Mouse (Mus musculus) thymus, adult 2 months (tissue): ENCODE data around the gene Gm5148. TPM values are rescaled to one million over a fixed set of nuclear protein-coding genes. Genes with fewer than 3 reads are reported as not detected.

Experiments
- DNase-seq: peaks from one replicate; pipeline ENCODE4 v3.0.0; 2021
- H3K27ac ChIP-seq: fragments of 200-500 bp; 2 replicates; pipeline ENCODE4 v1.5.1; 2012; ENCODE audit warnings: low read length, control low read depth; ENCODE audit not compliant: control insufficient read depth, insufficient read depth
- H3K27me3 ChIP-seq: fragments of 200-500 bp; 2 replicates; pipeline ENCODE4 v1.6.1; 2012; ENCODE audit warnings: mild to moderate bottlenecking, low read length, moderate library complexity, mixed read lengths; ENCODE audit not compliant: control insufficient read depth, insufficient read depth
- H3K36me3 ChIP-seq: fragments of 200-500 bp; 2 replicates; pipeline ENCODE4 v1.6.1; 2012; ENCODE audit warnings: mild to moderate bottlenecking, low read length, moderate library complexity; ENCODE audit not compliant: control insufficient read depth, insufficient read depth
- H3K4me1 ChIP-seq: fragments of 200-500 bp; replicated peaks from 2 replicates; pipeline ENCODE4 v1.6.1; 2012; ENCODE audit warnings: low read length; ENCODE audit not compliant: control insufficient read depth, insufficient read depth
- H3K4me3 ChIP-seq: fragments of 200-500 bp; 2 replicates; pipeline ENCODE4 v1.5.1; 2012; ENCODE audit warnings: mild to moderate bottlenecking, low read length, control low read depth, moderate library complexity; ENCODE audit not compliant: control insufficient read depth, insufficient read depth
- CTCF ChIP-seq: fragments of 200-500 bp; IDR thresholded peaks from 2 replicates; pipeline ENCODE4 v1.5.1; 2012; ENCODE audit warnings: mild to moderate bottlenecking, control low read depth, low read length, moderate library complexity, borderline replicate concordance; ENCODE audit not compliant: control insufficient read depth, poor library complexity, insufficient read depth; ENCODE audit errors: extremely low read depth
- POLR2A ChIP-seq: fragments of 200-500 bp; IDR thresholded peaks from 2 replicates; pipeline ENCODE4 v1.6.1; 2012; ENCODE audit warnings: mild to moderate bottlenecking, low read length, control low read depth, moderate library complexity; ENCODE audit not compliant: control insufficient read depth, poor library complexity, insufficient read depth; ENCODE audit errors: extremely low read depth
- WGBS: fragments of 180-500 bp; shearing (Covaris S2); methylation state at CpG from one replicate; pipeline ENCODE4 v1.1.7; 2018; 5-methylcytosine and 5-hydroxymethylcytosine counted together
- polyA plus RNA-seq: library from polyadenylated mRNA; depleted of rRNA; stranded (reverse); fragments of >200 nt; gene quantifications from 2 replicates; pipeline ENCODE4 v1.2.3, GENCODE M21; 2012

Gm5148 gene
- polyA plus RNA-seq, 1 experiment = 1.5 TPM

GRCm38 (mm10) chr3:37716992-37717391, 7.3 kb downstream of the Gm5148 start:
- TF ChIP-seq POLR2A (no peak), CTCF (no peak)
- H3K36me3 ChIP-seq = no peaks in the 10 kb centered on the region
- H3K4me1 ChIP-seq = peaks cover 5% of the 10 kb centered on the region; the same call in 1 of the 2 replicates
- WGBS = 95% methylated on average over 2 of the region's 2 CpGs
- H3K4me3 ChIP-seq = no peak overlapping the region
- no peak for DNase-seq
- H3K27me3 ChIP-seq = no peaks in the 10 kb centered on the region
- no peak overlapping the region for H3K27ac ChIP-seq

DNA sequence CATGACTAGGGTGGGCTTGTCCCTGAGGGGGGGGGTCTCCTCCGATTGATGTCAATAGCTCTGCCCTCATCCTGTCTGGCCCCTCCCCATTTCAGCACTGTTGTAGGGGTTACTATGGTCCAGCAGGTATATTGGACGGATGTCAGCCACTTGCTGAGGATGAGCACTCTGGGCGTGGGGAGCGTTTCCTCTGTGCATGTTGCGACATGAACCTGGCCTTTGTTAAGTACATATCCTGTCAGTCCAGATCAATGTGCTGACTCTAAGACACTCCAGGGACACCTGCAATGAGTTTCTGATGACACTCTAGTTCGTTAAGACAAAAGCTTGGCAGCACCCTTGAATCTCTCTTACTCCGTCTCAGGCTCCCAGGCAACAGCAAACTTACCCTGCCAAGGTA, 8.6 kb downstream of the Gm5148 start:
- no peak overlapping the region for H3K27ac ChIP-seq
- no peak for DNase-seq

GRCm38 (mm10) chr3:37712501-37712900, 11.8 kb downstream of the Gm5148 start:
- Histone ChIP-seq H3K27ac (no peak overlapping the region), H3K4me3 (no peak overlapping the region), H3K4me1 (peaks cover 5% of the 10 kb centered on the region; the same call in 1 of the 2 replicates), H3K36me3 (no peaks in the 10 kb centered on the region), H3K27me3 (no peaks in the 10 kb centered on the region)
- no peak for DNase-seq
- 96% methylated on average over 9 of the region's 9 CpGs for WGBS
- no peak for TF ChIP-seq CTCF
- TF ChIP-seq POLR2A = no peak

More for the DNA sequence above, 8.6 kb downstream of the Gm5148 start:
- no peaks in the 10 kb centered on the region for H3K36me3 ChIP-seq
- TF ChIP-seq POLR2A (no peak), CTCF (no peak)
- H3K4me1 ChIP-seq = peaks cover 5% of the 10 kb centered on the region; the same call in 1 of the 2 replicates
- H3K27me3 ChIP-seq = no peaks in the 10 kb centered on the region
- WGBS = 77% methylated on average over 7 of the region's 7 CpGs
- H3K4me3 ChIP-seq = no peak overlapping the region

- Histone ChIP-seq H3K4me1 (peaks cover 5% of the 10 kb centered on the region; the same call in 1 of the 2 replicates), H3K36me3 (no peaks in the 10 kb centered on the region), H3K27ac (no peak overlapping the region), H3K27me3 (no peaks in the 10 kb centered on the region), H3K4me3 (no peak overlapping the region)
- TF ChIP-seq POLR2A (no peak), CTCF (no peak)
- no peak for DNase-seq
- 46% methylated on average over 4 of the region's 4 CpGs for WGBS
Measured at GRCm38 (mm10) chr3:37711639-37712038, 12.7 kb downstream of the Gm5148 start.

DNA sequence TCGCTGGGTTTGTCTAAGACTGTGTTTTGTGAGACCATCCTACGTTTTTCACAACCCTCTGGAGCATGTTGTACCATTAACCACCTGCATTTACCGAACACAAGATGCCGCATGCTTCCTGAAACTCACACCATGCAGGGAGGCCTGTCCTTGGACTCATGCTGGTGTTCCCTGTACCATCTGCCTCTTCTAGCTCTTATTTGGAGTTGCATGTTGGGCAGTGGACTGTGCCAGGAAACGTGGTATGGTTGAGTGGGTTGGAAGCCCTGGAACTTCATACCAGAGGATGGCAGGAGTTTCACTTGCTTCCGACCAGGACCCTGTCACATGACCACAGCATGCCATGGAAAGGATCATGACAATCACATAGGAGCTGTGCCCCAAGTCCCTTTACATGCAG, 16.5 kb downstream of the Gm5148 start:
- WGBS = 93% methylated on average over 6 of the region's 6 CpGs
- TF ChIP-seq CTCF (no peak), POLR2A (no peak)
- no peaks in the 10 kb centered on the region for H3K4me1 ChIP-seq
- no peak overlapping the region for H3K27ac ChIP-seq
- no peak for DNase-seq
- no peaks in the 10 kb centered on the region for H3K36me3 ChIP-seq
- no peaks in the 10 kb centered on the region for H3K27me3 ChIP-seq
- H3K4me3 ChIP-seq = no peak overlapping the region

DNA sequence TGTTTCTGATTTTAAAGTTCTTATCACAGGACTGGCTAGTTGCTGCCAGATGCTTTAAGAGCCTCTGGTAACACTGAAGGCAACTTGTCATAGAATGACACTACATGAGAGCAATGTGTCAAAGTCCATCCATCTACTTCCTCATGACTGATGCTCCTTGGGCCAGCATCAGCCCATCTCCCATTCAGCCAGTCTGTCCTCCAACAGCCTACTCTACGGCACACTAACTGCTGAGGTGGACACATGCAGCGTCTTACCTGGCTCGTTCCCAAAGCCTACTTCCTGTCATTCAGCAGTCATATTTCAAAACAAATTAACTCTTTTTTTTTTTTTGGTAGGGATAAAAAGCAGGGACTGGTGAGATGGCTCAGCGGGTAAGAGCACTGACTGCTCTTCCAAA, 17.9 kb downstream of the Gm5148 start:
- WGBS = 73% methylated on average over 4 of the region's 4 CpGs
- H3K4me3 ChIP-seq = no peak overlapping the region
- DNase-seq = no peak
- H3K36me3 ChIP-seq = no peaks in the 10 kb centered on the region
- no peaks in the 10 kb centered on the region for H3K4me1 ChIP-seq
- H3K27me3 ChIP-seq = no peaks in the 10 kb centered on the region
- TF ChIP-seq CTCF = no peak
- no peak for TF ChIP-seq POLR2A
- H3K27ac ChIP-seq = no peak overlapping the region

DNA sequence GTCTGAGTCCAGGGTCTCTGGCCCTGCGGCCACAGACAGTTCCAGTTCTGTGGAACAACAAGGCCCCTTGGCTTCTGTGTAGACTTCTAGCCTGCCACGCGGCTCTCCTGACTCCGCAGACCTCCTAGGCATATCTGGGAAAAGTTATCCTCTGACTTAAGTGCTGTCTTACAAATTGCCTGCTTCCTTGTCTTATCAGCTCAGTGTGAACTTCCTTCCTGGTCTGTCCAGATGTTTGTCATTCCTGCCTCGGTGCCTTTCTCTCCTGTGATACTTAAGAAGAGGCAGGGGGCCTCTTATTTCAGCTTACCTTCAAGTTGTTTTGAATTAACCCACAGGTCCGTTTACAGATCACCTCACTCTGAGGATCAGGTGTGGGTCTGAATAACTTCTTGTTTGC, 18.9 kb downstream of the Gm5148 start:
- H3K4me1 ChIP-seq = no peaks in the 10 kb centered on the region

More for the DNA sequence above, 18.9 kb downstream of the Gm5148 start:
- no peak overlapping the region for H3K4me3 ChIP-seq
- H3K36me3 ChIP-seq = no peaks in the 10 kb centered on the region
- H3K27ac ChIP-seq = no peak overlapping the region
- TF ChIP-seq POLR2A (no peak), CTCF (no peak)
- no peak for DNase-seq
- 70% methylated on average over 6 of the region's 6 CpGs for WGBS
- no peaks in the 10 kb centered on the region for H3K27me3 ChIP-seq
